In the genomic region with DNA sequence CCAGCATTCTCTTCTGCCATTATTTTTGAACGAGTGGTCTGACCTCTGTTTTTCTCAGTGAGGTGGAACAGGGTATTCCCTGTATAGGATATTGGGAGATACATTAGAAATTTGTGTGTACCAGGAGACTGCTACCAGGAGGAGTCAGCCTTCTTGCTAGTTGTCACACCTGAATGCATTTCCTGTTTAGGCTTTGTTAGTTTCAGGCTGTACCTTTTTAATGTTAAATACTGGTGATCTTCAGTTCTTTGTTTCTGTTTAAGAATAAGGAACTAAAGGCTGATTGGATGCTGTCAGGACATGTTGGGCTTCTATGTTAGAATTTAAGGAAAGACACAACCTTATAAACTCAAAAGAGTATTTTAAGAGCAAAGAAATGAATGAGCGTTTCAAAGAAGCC, we compare ENCODE assay signal across 29 mouse cellular contexts. TPM values are rescaled to one million over a fixed set of nuclear protein-coding genes. Genes with fewer than 3 reads are reported as not detected.
"Had no signal": no experiment of that assay in that cellular context is flagged by ENCODE, and none has a peak within 500 bp of the region (broad histone marks: within the 10 kb centered on the region; RNA-seq: fewer than 3 reads in every experiment).

No protein-coding gene starts in this region.

- H3K36me3 ChIP-seq: heart, embryonic 12.5 days; heart, embryonic 13.5 days; heart, embryonic 15.5 days; hindbrain, embryonic 10.5 days; hindbrain, embryonic 12.5 days; hindbrain, embryonic 13.5 days; hindbrain, embryonic 15.5 days; intestine, embryonic 15.5 days; kidney, embryonic 15.5 days had no signal

- H3K4me1 ChIP-seq: heart, embryonic 12.5 days; heart, embryonic 13.5 days; heart, embryonic 15.5 days; hindbrain, embryonic 10.5 days; hindbrain, embryonic 12.5 days; hindbrain, embryonic 15.5 days; intestine, embryonic 15.5 days had no signal

- H3K9me3 ChIP-seq: heart, embryonic 12.5 days; heart, embryonic 13.5 days; heart, embryonic 15.5 days; hindbrain, embryonic 10.5 days; hindbrain, embryonic 12.5 days; hindbrain, embryonic 13.5 days; hindbrain, embryonic 15.5 days; intestine, embryonic 15.5 days; kidney, embryonic 15.5 days had no signal

- H3K27me3 ChIP-seq: heart, embryonic 12.5 days; heart, embryonic 13.5 days; heart, embryonic 15.5 days; hindbrain, embryonic 12.5 days; hindbrain, embryonic 13.5 days; hindbrain, embryonic 15.5 days; intestine, embryonic 15.5 days; kidney, embryonic 15.5 days had no signal

- H3K9ac ChIP-seq: heart, embryonic 12.5 days; heart, embryonic 13.5 days; heart, embryonic 15.5 days; hindbrain, embryonic 12.5 days; hindbrain, embryonic 13.5 days; hindbrain, embryonic 14.5 days; hindbrain, embryonic 15.5 days; intestine, embryonic 15.5 days; kidney, embryonic 15.5 days had no signal

- H3K4me3 ChIP-seq: heart, embryonic 12.5 days; heart, embryonic 13.5 days; heart, embryonic 15.5 days; hindbrain, embryonic 10.5 days; hindbrain, embryonic 12.5 days; hindbrain, embryonic 13.5 days; hindbrain, embryonic 15.5 days; intestine, embryonic 15.5 days; kidney, embryonic 15.5 days; layer of hippocampus, adult 2 months; left cerebral cortex, adult 2 months had no signal

- H3K27ac ChIP-seq: heart, embryonic 13.5 days; heart, embryonic 15.5 days; hindbrain, embryonic 10.5 days; hindbrain, embryonic 12.5 days; hindbrain, embryonic 13.5 days; hindbrain, embryonic 14.5 days; hindbrain, embryonic 15.5 days; hindbrain, postnatal 0 days; intestine, embryonic 15.5 days; kidney, embryonic 15.5 days; kidney, postnatal 0 days; layer of hippocampus, adult 2 months; left cerebral cortex, adult 2 months had no signal

- DNase-seq: heart, postnatal 10 days; heart, postnatal 14 days; heart, postnatal 36 days; heart, postnatal 4 days; kidney, adult 11 months; kidney, adult 18-20 months; kidney, adult 8-10 months; kidney, adult 9 months; kidney, postnatal 10 days; kidney, postnatal 14 days; kidney, postnatal 25 days; kidney, postnatal 36 days; kidney, postnatal 4 days; layer of hippocampus, postnatal 36 days had no signal

RNA-seq across cellular contexts. Expression of a gene that starts 26.6 kb away (rescaled TPM):
- total RNA-seq: heart, postnatal 10 days; heart, postnatal 25 days; heart, postnatal 36 days; heart, postnatal 4 days had no signal
